Mouse (Mus musculus) liver, adult 2 months (tissue): ENCODE measurements around the gene Lst1. TPM values are rescaled to one million over a fixed set of nuclear protein-coding genes. Genes with fewer than 3 reads are reported as not detected.

ENCODE experiments used
- DNase-seq: peaks from one replicate; pipeline ENCODE4 v3.0.0-alpha.2; 2011; ENCODE audit warnings: low read depth, low spot score; ENCODE audit errors: extremely low read depth
- H3K27ac ChIP-seq: fragments of 200-500 bp; replicated peaks from 2 replicates; pipeline ENCODE4 v1.5.1; 2012; ENCODE audit warnings: low read depth, mild to moderate bottlenecking, control low read depth, inconsistent platforms, low read length; ENCODE audit not compliant: insufficient read depth
- H3K27me3 ChIP-seq: fragments of 200-500 bp; 2 replicates; pipeline ENCODE4 v1.6.1; 2012; ENCODE audit warnings: mild to moderate bottlenecking, moderate library complexity, low read length, inconsistent platforms; ENCODE audit not compliant: control insufficient read depth, insufficient read depth
- H3K36me3 ChIP-seq: fragments of 200-500 bp; 2 replicates; pipeline ENCODE4 v1.6.1; 2012; ENCODE audit warnings: low read length, inconsistent platforms; ENCODE audit not compliant: control insufficient read depth, insufficient read depth
- H3K4me1 ChIP-seq: fragments of 200-500 bp; 2 replicates; pipeline ENCODE4 v1.6.1; 2011; ENCODE audit warnings: low read length; ENCODE audit not compliant: control insufficient read depth, insufficient read depth
- H3K4me3 ChIP-seq: fragments of 200-500 bp; 2 replicates; pipeline ENCODE4 v1.5.1; 2011; ENCODE audit warnings: low read depth, mild to moderate bottlenecking, control low read depth, low read length, moderate library complexity; ENCODE audit not compliant: insufficient read depth
- H3K79me2 ChIP-seq: fragments of 200-500 bp; 2 replicates; pipeline ENCODE4 v1.6.1; 2012; ENCODE audit warnings: inconsistent platforms, mild to moderate bottlenecking, low read length, moderate library complexity; ENCODE audit not compliant: control insufficient read depth, insufficient read depth
- H3K9ac ChIP-seq: fragments of 200-500 bp; 2 replicates; pipeline ENCODE4 v1.6.1; 2012; ENCODE audit warnings: low read depth, mild to moderate bottlenecking, control low read depth, inconsistent platforms, low read length
- CTCF ChIP-seq: fragments of 200-500 bp; IDR thresholded peaks from 2 replicates; pipeline ENCODE4 v1.5.1; 2011; ENCODE audit warnings: low read depth, low read length, control low read depth
- POLR2A ChIP-seq: fragments of 200-500 bp; IDR thresholded peaks from 2 replicates; pipeline ENCODE4 v1.6.1; 2011; ENCODE audit warnings: low read length, control low read depth; ENCODE audit not compliant: insufficient read depth; ENCODE audit errors: extremely low read depth
- WGBS: fragments of 180-500 bp; shearing (Covaris S2); methylation state at CpG from one replicate; pipeline ENCODE4 v1.1.7; 2018; 5-methylcytosine and 5-hydroxymethylcytosine counted together
- polyA plus RNA-seq: library from polyadenylated mRNA; depleted of rRNA; stranded (reverse); fragments of >200 nt; gene quantifications from 2 replicates; pipeline ENCODE4 v1.2.3, GENCODE M21; 2012
- total RNA-seq: library from RNA; depleted of rRNA; stranded (reverse); fragments of >200 nt; gene quantifications from 2 replicates; pipeline ENCODE4 v1.2.3, GENCODE M21; 2014

Lst1 gene
- total and polyA plus RNA-seq, 2 experiments: 10.2 to 11.8 TPM

DNA sequence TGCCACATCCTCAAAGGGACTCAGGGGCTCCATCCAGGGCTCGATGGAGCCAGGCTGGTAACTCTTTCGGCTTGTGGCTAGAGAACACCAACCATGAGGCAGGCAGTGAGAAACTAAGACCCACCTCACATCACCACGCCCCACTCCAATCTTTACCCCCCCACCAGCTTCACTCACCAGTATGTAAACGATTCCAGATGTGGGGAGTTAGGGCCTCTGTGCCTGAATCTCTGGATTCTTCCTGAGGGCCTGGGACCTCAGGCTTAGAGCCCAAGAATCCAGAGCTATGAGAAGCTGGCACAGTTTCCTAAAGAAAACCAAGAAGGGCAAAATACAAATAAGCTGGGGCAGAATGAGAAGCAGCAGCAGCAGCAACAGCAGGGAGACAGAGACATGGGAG is 34.3 kb downstream of the Lst1 start:
- no peak for DNase-seq
- no peak overlapping the region for H3K4me3 ChIP-seq
- no peak overlapping the region for H3K9ac ChIP-seq
- H3K27me3 ChIP-seq: no peaks in the 10 kb centered on the region
- H3K4me1 ChIP-seq: no peaks in the 10 kb centered on the region
- peaks cover 81% of the 10 kb centered on the region for H3K36me3 ChIP-seq
- H3K27ac ChIP-seq: no peak overlapping the region
- TF ChIP-seq POLR2A (no peak), CTCF (no peak)
- H3K79me2 ChIP-seq: peaks cover 3% of the 10 kb centered on the region; the same call in 1 of the 2 replicates
- WGBS: 87% methylated on average over 4 of the region's 4 CpGs

DNA sequence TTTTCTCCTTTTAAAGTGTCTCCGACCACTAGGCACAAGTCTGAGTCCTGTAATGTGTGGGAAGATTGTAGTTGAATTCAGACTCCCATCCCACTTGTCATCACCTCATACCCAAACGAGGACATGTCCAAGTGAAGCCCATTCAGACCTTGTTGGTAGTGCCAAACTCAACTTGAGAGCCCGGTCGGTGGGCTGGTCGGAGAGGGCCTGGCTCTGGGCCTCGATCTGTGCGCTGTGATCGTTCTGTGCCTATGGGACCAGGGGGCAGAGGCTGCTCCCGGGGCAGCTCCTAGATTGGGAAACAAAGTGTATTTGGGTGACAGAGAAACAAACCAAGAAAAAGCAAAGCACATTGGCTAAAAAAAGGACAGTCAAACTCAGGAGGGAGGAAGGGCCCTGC is 35.2 kb downstream of the Lst1 start:
- H3K27ac ChIP-seq: no peak overlapping the region
- H3K36me3 ChIP-seq: peaks cover 80% of the 10 kb centered on the region
- DNase-seq: no peak
- TF ChIP-seq POLR2A (no peak), CTCF (no peak)
- H3K79me2 ChIP-seq: peaks cover 3% of the 10 kb centered on the region; the same call in 1 of the 2 replicates
- H3K4me3 ChIP-seq: no peak overlapping the region
- WGBS: 90% methylated on average over 9 of the region's 9 CpGs
- H3K9ac ChIP-seq: no peak overlapping the region
- H3K27me3 ChIP-seq: no peaks in the 10 kb centered on the region
- H3K4me1 ChIP-seq: no peaks in the 10 kb centered on the region; the same call in 1 of the 2 replicates

GRCm38 (mm10) chr17:35152121-35152520 is 36.1 kb downstream of the Lst1 start:
- Histone ChIP-seq H3K4me1 (no peaks in the 10 kb centered on the region; the same call in 1 of the 2 replicates), H3K27ac (no peak overlapping the region), H3K4me3 (no peak overlapping the region), H3K27me3 (no peaks in the 10 kb centered on the region), H3K36me3 (peaks cover 77% of the 10 kb centered on the region), H3K9ac (no peak overlapping the region), H3K79me2 (no peaks in the 10 kb centered on the region; the same call in 1 of the 2 replicates)
- TF ChIP-seq POLR2A (no peak), CTCF (no peak)
- DNase-seq: peak; percentile 40
- 57% methylated on average over 4 of the region's 4 CpGs for WGBS

- TF ChIP-seq POLR2A (no peak), CTCF (no peak)
- Histone ChIP-seq H3K27me3 (no peaks in the 10 kb centered on the region), H3K4me1 (no peaks in the 10 kb centered on the region; the same call in 1 of the 2 replicates), H3K36me3 (peaks cover 75% of the 10 kb centered on the region), H3K79me2 (no peaks in the 10 kb centered on the region), H3K4me3 (no peak overlapping the region), H3K9ac (no peak overlapping the region), H3K27ac (0 out of 2 replicates have a peak overlapping the region, but pooled peaks have one; percentile 39)
- 63% methylated on average over 5 of the region's 5 CpGs for WGBS
- DNase-seq: no peak
Measured at GRCm38 (mm10) chr17:35147922-35148639, 40.2 kb downstream of the Lst1 start.

GRCm38 (mm10) chr17:35147348-35147747 is 40.9 kb downstream of the Lst1 start:
- H3K9ac ChIP-seq: no peak overlapping the region
- no peaks in the 10 kb centered on the region; the same call in 1 of the 2 replicates for H3K4me1 ChIP-seq
- H3K27me3 ChIP-seq: no peaks in the 10 kb centered on the region
- no peak for DNase-seq
- H3K79me2 ChIP-seq: no peaks in the 10 kb centered on the region
- H3K4me3 ChIP-seq: no peak overlapping the region
- peaks cover 76% of the 10 kb centered on the region for H3K36me3 ChIP-seq
- WGBS: 78% methylated on average over 3 of the region's 3 CpGs
- TF ChIP-seq CTCF (no peak), POLR2A (no peak)
- no peak overlapping the region for H3K27ac ChIP-seq

DNA sequence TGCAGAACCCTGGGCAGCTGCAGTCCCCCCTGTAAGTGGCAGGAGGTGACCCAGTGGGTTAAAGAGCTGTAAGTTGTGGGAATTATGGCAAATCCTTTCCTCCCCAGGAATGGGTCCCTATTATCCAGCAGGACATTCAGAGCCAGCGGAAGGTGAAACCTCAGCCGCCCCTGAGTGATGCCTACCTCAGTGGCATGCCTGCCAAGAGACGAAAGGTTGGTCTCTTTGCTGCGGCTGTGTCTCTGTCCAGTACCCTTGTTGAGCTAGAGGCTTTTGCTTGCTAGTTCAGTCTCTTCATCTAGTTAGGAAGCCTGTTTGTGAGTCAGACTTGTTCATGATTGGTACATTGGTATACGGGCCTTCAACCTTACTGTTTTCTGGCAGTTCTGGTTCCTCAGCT is 42.1 kb downstream of the Lst1 start:
- 93% methylated on average over 5 of the region's 5 CpGs for WGBS
- Histone ChIP-seq H3K27me3 (no peaks in the 10 kb centered on the region), H3K36me3 (peaks cover 73% of the 10 kb centered on the region), H3K79me2 (no peaks in the 10 kb centered on the region), H3K4me3 (no peak overlapping the region), H3K9ac (no peak overlapping the region), H3K4me1 (no peaks in the 10 kb centered on the region; the same call in 1 of the 2 replicates), H3K27ac (no peak overlapping the region)
- no peak for TF ChIP-seq POLR2A
- TF ChIP-seq CTCF: no peak
- DNase-seq: no peak
